Mouse (Mus musculus) lung, postnatal 25 days (tissue): ENCODE data around the gene Olfr190.
"Not testable (repeated sequence)": the region's sequence is repeated elsewhere in the genome, so short reads cannot be mapped to it uniquely, and the experiment has no call there.

Experiments used
- DNase-seq: peaks from one replicate; pipeline ENCODE4 v3.0.0; 2022; ENCODE audit warnings: low spot score

Olfr190 gene

DNA sequence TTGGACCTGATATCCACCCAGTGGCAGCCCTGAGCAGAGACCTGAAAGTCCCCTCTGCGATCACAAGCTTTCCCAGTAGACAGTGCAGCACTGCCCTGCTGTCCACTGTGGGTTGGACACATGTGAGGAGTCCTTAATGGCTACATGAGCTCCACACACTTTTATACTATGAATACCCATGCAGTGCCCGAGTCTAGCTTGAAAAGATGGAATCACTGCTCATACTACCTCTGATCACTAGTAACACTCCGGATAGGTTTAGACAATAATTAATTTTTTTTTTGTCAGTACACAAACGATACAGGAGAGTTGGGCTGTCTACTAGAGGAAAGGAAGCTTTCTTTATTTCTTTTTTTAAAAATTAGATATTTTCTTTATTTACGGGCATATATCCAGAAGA, at the start of gene Olfr190:
Olfr190 (minus strand) TSS at position 101 of the 400 bp plus-strand sequence.
- no peak for DNase-seq

DNA sequence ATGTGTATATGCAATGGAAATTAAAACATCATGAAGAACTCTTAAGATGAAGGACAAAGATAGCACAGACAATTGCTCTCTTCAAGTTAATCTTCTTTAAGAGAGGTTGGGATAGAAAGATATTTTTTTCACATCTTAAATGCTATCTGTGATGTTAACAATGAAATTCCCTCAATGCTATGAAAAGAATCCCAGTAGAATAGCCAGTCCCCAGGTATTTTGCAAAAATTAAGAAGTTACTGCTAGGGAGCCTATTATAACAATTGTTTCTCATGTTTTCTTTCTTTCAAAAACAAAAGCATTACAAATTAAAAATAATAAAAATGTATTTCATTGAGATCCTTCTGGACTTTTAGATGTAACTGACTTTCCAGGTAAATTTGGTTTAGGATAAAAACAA, 43.2 kb upstream of the Olfr190 start, which contains the start of gene Olfr194:
Olfr194 (minus strand) TSS at position 101 of the 400 bp plus-strand sequence.
- no peak for DNase-seq

DNA sequence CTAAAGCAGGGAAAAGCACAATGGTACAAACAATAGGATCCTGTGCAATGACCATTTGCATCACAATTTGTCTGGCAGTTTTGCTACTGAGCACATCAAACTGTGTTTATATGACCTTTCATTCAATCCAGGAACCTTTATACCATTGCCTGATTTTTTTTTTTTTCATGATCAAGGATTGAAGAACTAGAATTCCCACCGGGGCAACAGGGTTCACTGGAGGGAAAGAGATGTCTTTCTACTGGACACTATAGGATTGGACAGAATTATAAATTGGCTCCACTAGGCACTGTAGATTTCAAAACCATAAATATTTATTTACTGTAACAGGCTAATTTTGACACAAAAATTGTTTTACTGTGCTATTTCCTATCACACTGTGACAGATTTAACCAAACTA, 34.0 kb upstream of the Olfr190 start, which contains the start of gene Olfr193:
Olfr193 (minus strand) TSS at position 101 of the 400 bp plus-strand sequence.
- no peak for DNase-seq

DNA sequence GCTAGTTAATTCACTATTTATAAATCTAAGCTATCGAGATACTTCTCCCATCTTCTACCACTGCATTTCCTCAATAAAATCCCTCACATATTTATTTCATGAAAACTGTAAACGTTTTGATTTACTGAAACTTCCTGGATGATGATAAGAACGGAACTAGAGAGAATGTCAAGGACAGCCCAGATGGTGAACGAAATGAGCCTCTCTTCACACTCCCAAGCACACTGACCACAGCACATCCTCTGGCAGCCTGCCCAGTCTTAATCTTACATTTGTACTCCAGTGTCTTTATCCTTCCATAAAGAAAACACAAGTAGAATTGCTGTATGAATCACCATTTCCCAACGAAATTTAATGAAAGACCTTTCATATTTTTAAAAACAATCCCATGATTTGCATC, 30.7 kb upstream of the Olfr190 start:
- not testable (repeated sequence) for DNase-seq

DNA sequence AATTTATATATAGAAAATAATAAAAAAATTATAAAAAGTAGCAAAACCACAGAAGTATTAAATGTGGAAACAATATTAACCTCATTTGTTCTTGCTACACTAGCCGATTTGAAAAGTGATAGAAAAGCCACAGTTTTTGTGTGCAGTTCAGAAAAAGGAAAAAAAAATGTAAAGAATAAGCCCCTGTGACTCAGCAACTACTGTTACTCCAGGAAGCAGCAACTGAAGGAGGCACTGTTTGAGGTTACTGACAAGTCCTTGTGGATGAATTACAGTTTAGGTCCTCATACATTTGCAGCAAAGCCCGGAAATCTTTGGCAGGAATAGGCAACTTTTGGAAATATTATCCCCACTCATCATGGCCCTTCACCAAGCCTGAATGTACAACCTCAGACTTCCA, 27.5 kb upstream of the Olfr190 start:
- no peak for DNase-seq

DNA sequence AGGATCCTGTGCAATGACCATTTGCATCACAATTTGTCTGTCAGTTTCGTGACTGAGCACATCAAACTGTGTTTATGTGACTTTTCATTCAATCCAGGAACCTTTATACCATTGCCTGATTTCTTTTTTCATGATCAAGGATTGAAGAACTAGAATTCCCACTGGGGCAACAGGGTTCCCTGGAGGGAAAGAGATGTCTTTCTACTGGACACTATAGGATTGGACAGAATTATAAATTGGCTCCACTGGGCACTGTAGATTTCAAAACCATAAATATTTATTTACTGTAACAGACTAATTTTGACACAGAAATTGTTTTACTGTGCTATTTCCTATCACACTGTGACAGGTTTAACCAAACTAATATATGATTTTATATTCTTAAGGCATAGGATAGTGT, 11.9 kb upstream of the Olfr190 start, which contains the start of gene Olfr191:
Olfr191 (minus strand) TSS at position 101 of the 400 bp plus-strand sequence.
- DNase-seq = not testable (repeated sequence)

DNA sequence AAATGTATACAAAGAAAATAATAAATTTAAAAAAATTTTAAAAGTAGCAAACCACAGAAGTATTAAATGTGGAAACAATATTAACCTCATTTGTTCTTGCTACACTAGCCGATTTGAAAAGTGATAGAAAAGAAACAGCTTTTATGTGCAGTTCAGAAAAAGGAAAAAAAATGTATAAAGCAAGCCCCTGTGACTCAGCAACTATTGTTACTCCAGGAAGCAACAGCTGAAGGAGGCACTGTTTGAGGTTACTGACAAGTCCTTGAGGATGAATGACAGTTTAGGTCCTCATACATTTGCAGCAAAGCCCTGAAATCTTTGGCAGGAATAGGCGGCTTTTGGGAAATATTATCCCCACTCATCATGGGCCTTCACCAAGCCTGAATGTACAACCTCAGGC, 3.3 kb upstream of the Olfr190 start:
- not testable (repeated sequence) for DNase-seq

DNA sequence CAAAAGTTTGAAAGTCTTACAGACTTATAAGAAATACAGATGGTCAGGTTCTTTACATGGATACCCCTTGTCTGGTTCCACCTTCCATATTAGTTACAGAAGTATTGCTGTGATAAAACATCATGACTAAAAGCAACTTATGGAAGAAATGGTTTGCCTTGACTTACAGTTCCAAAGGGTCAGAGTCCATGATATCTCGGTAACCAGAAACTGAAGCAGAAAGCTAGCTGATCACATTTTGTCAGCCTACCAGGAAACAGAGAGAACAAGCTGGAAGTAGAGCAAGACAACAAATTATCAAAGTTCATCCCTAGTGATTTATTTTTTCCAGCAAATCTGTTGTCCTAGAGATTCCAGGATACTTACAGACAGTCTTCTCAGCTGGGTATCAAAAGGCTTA, 4.3 kb downstream of the Olfr190 start:
- DNase-seq = no peak

DNA sequence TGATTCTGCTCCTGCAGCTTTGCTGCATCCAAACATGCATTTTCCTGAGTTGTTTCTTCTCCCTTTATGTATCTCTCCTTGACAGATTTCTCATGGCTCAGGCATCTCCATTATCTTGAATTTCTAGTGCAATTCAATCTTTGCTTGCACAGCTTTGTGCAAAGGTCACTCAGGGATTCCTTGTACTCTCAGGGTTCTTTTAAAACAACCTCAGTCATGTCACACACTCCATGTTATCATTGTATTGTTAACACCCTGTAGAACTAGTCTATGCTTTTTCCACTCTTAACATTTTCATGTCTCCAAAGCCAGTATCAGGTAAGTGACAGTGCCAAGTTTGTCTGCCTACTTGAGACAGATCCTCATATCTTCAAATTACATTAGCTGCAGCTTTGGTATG, 6.0 kb downstream of the Olfr190 start:
- no peak for DNase-seq

DNA sequence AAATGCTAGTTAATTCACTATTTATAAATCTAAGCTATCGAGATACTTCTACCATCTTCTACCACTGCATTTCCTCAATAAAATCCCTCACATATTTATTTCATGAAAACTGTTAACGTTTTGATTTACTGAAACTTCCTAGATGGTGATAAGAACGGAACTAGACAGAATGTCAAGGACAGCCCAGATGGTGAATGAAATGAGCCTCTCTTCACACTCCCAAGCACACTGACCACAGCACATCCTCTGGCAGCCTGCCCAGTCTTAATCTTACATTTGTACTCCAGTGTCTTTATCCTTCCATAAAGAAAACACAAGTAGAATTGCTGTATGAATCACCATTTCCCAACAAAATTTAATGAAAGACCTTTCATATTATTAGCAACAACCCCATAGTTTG, 15.4 kb downstream of the Olfr190 start:
- DNase-seq = not testable (repeated sequence)

DNA sequence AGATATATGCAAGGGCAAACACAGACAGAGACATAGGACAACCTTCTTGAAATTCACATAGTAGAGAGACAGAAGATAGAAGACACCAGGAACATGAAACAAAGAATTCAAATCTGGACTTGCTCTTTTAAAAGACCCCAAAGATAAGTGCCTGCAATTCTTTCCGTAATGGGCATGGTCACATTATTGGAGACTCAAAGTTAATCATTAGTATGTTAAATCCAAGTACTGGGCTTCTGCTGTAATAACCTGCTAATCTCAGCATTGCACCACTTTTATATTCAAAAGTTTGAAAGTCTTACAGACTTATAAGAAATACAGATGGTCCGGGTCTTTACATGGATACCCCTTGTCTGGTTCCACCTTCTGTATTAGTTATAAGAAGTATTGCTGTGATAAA, 28.5 kb downstream of the Olfr190 start:
- not testable (repeated sequence) for DNase-seq

DNA sequence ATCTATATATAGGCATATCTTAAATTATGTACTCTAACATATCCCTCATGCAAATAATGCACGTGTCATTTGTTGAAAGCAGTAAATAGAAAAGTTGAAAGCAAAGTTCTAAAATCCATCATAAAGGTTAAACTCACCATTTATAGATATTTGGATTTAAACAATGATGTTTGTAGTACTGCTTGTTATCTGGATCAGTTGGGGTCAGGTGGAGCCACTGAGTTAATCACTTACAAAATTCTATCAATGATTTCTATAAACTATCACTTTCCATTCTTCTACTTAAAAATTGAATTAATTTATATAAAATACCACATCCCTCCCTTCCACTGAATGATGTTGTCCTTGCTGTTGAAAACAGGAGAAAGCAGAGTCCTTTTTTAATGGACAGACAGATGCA, 28.9 kb downstream of the Olfr190 start:
- DNase-seq = no peak

DNA sequence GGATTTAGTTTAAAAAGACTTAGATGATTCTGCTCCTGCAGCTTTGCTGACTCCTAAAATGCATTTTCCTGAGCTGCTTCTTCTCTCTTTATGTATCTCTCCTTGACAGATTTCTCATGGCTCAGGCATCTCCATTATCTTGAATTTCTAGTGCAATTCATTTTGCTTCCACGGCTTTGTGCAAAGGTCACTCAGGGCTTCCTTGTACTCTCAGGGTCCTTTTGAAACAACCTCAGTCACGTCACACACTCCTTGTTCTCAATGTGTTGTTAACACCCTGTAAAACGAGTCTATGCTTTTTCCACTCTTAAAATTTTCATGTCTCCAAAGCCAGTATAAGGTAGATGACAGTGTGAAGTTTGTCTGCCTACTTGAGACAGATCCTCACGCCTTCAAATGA, 30.2 kb downstream of the Olfr190 start:
- no peak for DNase-seq

DNA sequence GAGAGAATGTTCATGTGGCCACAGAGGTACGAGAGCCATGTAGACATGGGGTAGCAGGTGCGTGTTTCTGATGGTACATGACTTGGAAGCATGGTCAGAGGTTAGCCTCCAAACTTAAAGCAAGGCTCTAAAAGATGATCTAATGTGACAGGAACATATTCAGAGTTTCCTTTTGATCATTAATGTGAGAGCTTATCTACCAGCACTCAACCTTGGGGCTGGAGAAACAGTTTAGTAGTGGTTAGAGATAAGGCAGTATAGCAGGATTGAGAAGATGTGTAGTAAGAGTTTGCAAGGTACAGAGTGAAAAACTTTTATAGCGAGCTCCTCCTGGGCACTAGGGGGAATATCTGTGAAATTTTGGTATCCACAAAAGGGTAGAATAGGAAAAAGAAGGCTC, 32.0 kb downstream of the Olfr190 start:
- no peak for DNase-seq

DNA sequence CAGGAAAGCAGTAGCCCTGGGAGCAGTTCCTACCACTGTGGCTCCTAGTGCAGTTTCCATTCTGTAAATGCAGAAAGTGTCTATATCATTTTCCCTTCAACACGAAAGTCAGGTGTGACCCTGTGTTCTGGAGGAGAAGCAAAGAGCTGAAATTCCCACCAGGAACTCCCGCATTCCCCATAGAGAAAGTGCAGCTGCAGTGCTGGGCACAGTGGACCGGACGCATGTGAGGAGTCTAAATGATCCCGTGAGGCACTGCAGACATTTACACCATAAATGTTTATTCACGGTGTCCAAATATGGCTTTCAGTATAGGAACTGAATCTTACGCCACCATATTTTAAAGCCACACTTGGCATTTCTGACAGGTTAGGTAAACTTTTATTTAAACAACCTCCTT, 38.1 kb downstream of the Olfr190 start, which contains the start of gene Olfr187:
Olfr187 (minus strand) TSS at position 58 of the 400 bp plus-strand sequence.
- no peak for DNase-seq

DNA sequence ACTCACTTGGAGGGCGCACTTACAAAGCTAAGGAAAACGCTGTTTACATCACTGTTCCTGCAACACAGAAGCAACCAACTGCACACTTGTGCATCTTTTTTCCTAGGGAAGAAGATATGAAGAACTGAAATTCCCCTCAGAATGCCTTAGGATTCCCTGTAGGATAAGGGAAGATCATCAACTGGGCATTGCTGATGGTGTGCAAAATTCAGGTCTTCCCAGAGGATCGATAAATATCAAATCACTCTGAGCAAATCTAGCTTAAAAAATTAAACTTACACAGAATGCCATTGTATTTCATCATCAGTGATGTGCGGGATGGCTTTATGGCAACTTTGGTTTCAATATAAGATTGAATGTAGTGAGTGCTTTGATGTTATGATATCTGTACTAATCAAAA, 47.6 kb downstream of the Olfr190 start, which contains the start of gene Olfr186:
Olfr186 (minus strand) TSS at position 101 of the 400 bp plus-strand sequence.
- DNase-seq = no peak
